Mouse (Mus musculus): ENCODE measurements around the gene Ryr3. TPM values are rescaled to one million over a fixed set of nuclear protein-coding genes. Genes with fewer than 3 reads are reported as not detected.
"Not testable (repeated sequence)": the region's sequence is repeated elsewhere in the genome, so short reads cannot be mapped to it uniquely, and the experiment has no call there.

Ryr3 gene
- total RNA-seq, 2 experiments from 2014 or later: not detected

- ATAC-seq (replicated peaks; ENCODE audit: poor library complexity, severe bottlenecking): no peak
Measured at GRCm38 (mm10) chr2:113115248-113115896, 101.5 kb downstream of the Ryr3 start.

- no peak for ATAC-seq (replicated peaks; ENCODE audit: poor library complexity, severe bottlenecking)
Measured at GRCm38 (mm10) chr2:113104609-113105008, 112.3 kb downstream of the Ryr3 start.

- no peak for ATAC-seq (replicated peaks; ENCODE audit: poor library complexity, severe bottlenecking)
Measured at GRCm38 (mm10) chr2:113095184-113095583, 121.7 kb downstream of the Ryr3 start.

GRCm38 (mm10) chr2:113094088-113094487 lies 122.8 kb downstream of the Ryr3 start:
- no peak for ATAC-seq (replicated peaks; ENCODE audit: poor library complexity, severe bottlenecking)

- no peak for ATAC-seq (replicated peaks; ENCODE audit: poor library complexity, severe bottlenecking)
Measured at GRCm38 (mm10) chr2:113092756-113093155, 124.1 kb downstream of the Ryr3 start.

- not testable (repeated sequence) for ATAC-seq (replicated peaks; ENCODE audit: poor library complexity, severe bottlenecking)
Measured at GRCm38 (mm10) chr2:113091316-113091715, 125.6 kb downstream of the Ryr3 start.

- ATAC-seq (replicated peaks; ENCODE audit: poor library complexity, severe bottlenecking): no peak
Measured at GRCm38 (mm10) chr2:113076396-113076795, 140.5 kb downstream of the Ryr3 start.

- no peak for ATAC-seq (replicated peaks; ENCODE audit: poor library complexity, severe bottlenecking)
Measured at GRCm38 (mm10) chr2:113059367-113059766, 157.5 kb downstream of the Ryr3 start.

GRCm38 (mm10) chr2:113058914-113059313 lies 158.0 kb downstream of the Ryr3 start:
- ATAC-seq (replicated peaks; ENCODE audit: poor library complexity, severe bottlenecking): no peak

- ATAC-seq (replicated peaks; ENCODE audit: poor library complexity, severe bottlenecking): no peak
Measured at GRCm38 (mm10) chr2:113058116-113058515, 158.8 kb downstream of the Ryr3 start.

GRCm38 (mm10) chr2:113055591-113055990 lies 161.3 kb downstream of the Ryr3 start:
- ATAC-seq (replicated peaks; ENCODE audit: poor library complexity, severe bottlenecking): no peak

GRCm38 (mm10) chr2:113049831-113050230 lies 167.1 kb downstream of the Ryr3 start:
- no peak for ATAC-seq (replicated peaks; ENCODE audit: poor library complexity, severe bottlenecking)

GRCm38 (mm10) chr2:113036550-113036949 lies 180.3 kb downstream of the Ryr3 start:
- no peak for ATAC-seq (replicated peaks; ENCODE audit: poor library complexity, severe bottlenecking)

- no peak for ATAC-seq (replicated peaks; ENCODE audit: poor library complexity, severe bottlenecking)
Measured at GRCm38 (mm10) chr2:113030689-113031088, 186.2 kb downstream of the Ryr3 start.

GRCm38 (mm10) chr2:113019896-113020295 lies 197.0 kb downstream of the Ryr3 start:
- no peak for ATAC-seq (replicated peaks; ENCODE audit: poor library complexity, severe bottlenecking)

- ATAC-seq (replicated peaks; ENCODE audit: poor library complexity, severe bottlenecking): no peak
Measured at GRCm38 (mm10) chr2:113018278-113018677, 198.6 kb downstream of the Ryr3 start.

GRCm38 (mm10) chr2:113016236-113016635 lies 200.7 kb downstream of the Ryr3 start:
- no peak for ATAC-seq (replicated peaks; ENCODE audit: poor library complexity, severe bottlenecking)

- no peak for ATAC-seq (replicated peaks; ENCODE audit: poor library complexity, severe bottlenecking)
Measured at GRCm38 (mm10) chr2:113008961-113009740, 207.7 kb downstream of the Ryr3 start.

- no peak for ATAC-seq (replicated peaks; ENCODE audit: poor library complexity, severe bottlenecking)
Measured at GRCm38 (mm10) chr2:112998498-112998897, 218.4 kb downstream of the Ryr3 start.

GRCm38 (mm10) chr2:112982908-112983510 lies 233.9 kb downstream of the Ryr3 start:
- ATAC-seq (replicated peaks; ENCODE audit: poor library complexity, severe bottlenecking): no peak
